Mouse (Mus musculus) spleen, embryonic (tissue): Measurements from ENCODE around the gene Klk1b4.

ENCODE experiments used
- CTCF ChIA-PET: fragments of 350-600 bp; sonication (Branson Sonifier 250); formaldehyde crosslinking; loops from one replicate; lab custom pipeline; 2022; lab: Charles Lee

Gene Klk1b4

GRCm38 (mm10) chr7:44253023-44253616, 45.9 kb downstream of the Klk1b4 start:
- CTCF ChIA-PET: no interaction called here

- CTCF ChIA-PET: no interaction called here
Measured at GRCm38 (mm10) chr7:44254930-44255329, 47.7 kb downstream of the Klk1b4 start.

- CTCF ChIA-PET: no interaction called here
Measured at GRCm38 (mm10) chr7:44257278-44257677, 50.0 kb downstream of the Klk1b4 start, which contains the start of gene Acp4. Gene Acp4, minus strand, starts transcription at chr7:44257378.

GRCm38 (mm10) chr7:44260410-44260809, 53.2 kb downstream of the Klk1b4 start:
- CTCF ChIA-PET: interaction anchor here (0.6 kb wide), 1 partner anchor 39 kb away, joined by 3 read pairs; no protein-coding TSS in a partner anchor

GRCm38 (mm10) chr7:44261147-44261546, 53.9 kb downstream of the Klk1b4 start, which contains the start of gene Gm15517:
Gene Gm15517, plus strand, starts transcription at chr7:44261447.
- CTCF ChIA-PET: no interaction called here
